23 mouse cellular contexts compared by ENCODE assay signal in genomic region chr3:87742013-87742412, GRCm38 (mm10). TPM values are rescaled to one million over a fixed set of nuclear protein-coding genes. Genes with fewer than 3 reads are reported as not detected.
"Had no signal": no experiment of that assay in that cellular context is flagged by ENCODE, and none has a peak within 500 bp of the region (broad histone marks: within the 10 kb centered on the region; RNA-seq: fewer than 3 reads in every experiment).

No protein-coding gene starts in this region.

- DNase-seq: cerebellum, adult 9-11 months; cerebellum, postnatal 10 days; cerebellum, postnatal 14 days; cerebellum, postnatal 25 days; cerebellum, postnatal 36 days; embryo, embryonic 11 days; forebrain, postnatal 0 days; gastrocnemius, adult 2 months; gastrocnemius, postnatal 10 days; gastrocnemius, postnatal 14 days; gastrocnemius, postnatal 25 days; gastrocnemius, postnatal 36 days; heart, adult 11 months; heart, adult 18-20 months; heart, adult 2 months had no signal

RNA-seq across cellular contexts. Expression of gene Lrrc71, which starts 6.4 kb away (rescaled TPM):
- total RNA-seq: gastrocnemius, adult 18-20 months; granulocyte monocyte progenitor cell, adult 5-6 weeks had no signal
- polyA plus RNA-seq: embryonic facial prominence, embryonic 11.5 days; erythroblast, embryonic 14.5 days had no signal

RNA-seq across cellular contexts. Expression of gene Ntrk1, which starts 52.9 kb away (rescaled TPM):
- total RNA-seq: common myeloid progenitor, adult 5-6 weeks; gastrocnemius, adult 18-20 months; gastrocnemius, adult 2 months; gastrocnemius, adult 8-10 months; gastrocnemius, postnatal 14 days; gastrocnemius, postnatal 36 days; granulocyte monocyte progenitor cell, adult 5-6 weeks had no signal
- polyA plus RNA-seq: erythroblast, embryonic 14.5 days had no signal

RNA-seq across cellular contexts. Expression of gene Insrr, which starts 54.7 kb away (rescaled TPM):
- total RNA-seq: common myeloid progenitor, adult 5-6 weeks; gastrocnemius, adult 18-20 months; gastrocnemius, adult 2 months; gastrocnemius, adult 8-10 months; gastrocnemius, postnatal 36 days; granulocyte monocyte progenitor cell, adult 5-6 weeks; heart, adult 8-10 months had no signal
- polyA plus RNA-seq: erythroblast, embryonic 14.5 days; heart, embryonic 10.5 days had no signal
